In the genomic region with DNA sequence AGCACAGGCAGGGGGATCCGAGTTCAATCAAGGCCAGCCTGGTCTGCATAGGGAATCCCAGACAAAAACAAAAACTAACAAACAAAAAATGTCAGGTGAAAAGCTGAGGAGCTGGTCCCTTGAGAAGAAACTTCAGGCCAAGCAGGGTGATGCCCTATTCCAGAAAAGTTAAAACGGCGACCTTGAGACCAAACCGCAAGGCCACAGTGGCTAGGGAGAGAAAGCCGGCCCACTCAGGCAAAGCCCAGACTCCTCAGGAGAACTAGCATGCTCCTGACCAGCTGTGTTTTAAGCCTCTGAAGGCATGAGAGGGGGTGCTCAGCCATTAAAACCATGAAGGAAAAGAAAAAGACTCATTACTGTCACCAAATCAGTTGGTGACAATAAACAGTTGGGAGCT, we compare ENCODE assay signal across 30 mouse cellular contexts. TPM values are rescaled to one million over a fixed set of nuclear protein-coding genes. Genes with fewer than 3 reads are reported as not detected.
DNase-seq lines count a peak whose midpoint lies in the region; ATAC-seq lines count a peak whose summit lies in the region.
"Had no signal": no experiment of that assay in that cellular context is flagged by ENCODE, and none has a peak within 500 bp of the region (broad histone marks: within the 10 kb centered on the region; RNA-seq: fewer than 3 reads in every experiment).

No protein-coding gene starts in this region.

- no peak overlapping the region for H3K4me3 ChIP-seq in heart, embryonic 14.5 days (ENCODE audit: control insufficient read depth in 1 of 2, insufficient read depth in 1 of 2, low read depth in 1 of 2, low read length in 2 of 2)
- no peak overlapping the region for H3K4me3 ChIP-seq in limb, embryonic 10.5 days
- H3K4me3 ChIP-seq: embryonic facial prominence, embryonic 10.5 days; embryonic facial prominence, embryonic 15.5 days; forebrain, embryonic 12.5 days; hindbrain, embryonic 13.5 days; liver, embryonic 13.5 days; midbrain, embryonic 13.5 days; neural tube, embryonic 13.5 days had no signal

- H3K36me3 ChIP-seq in heart, embryonic 14.5 days (ENCODE audit: control insufficient read depth, insufficient read depth, low read length), result no peaks in the 10 kb centered on the region
- peaks cover 21% of the 10 kb centered on the region; the same call in 1 of the 2 replicates for H3K36me3 ChIP-seq in limb, embryonic 10.5 days
- H3K36me3 ChIP-seq: forebrain, embryonic 12.5 days; hindbrain, embryonic 13.5 days; midbrain, embryonic 13.5 days; neural tube, embryonic 13.5 days had no signal

- H3K9ac ChIP-seq in heart, embryonic 14.5 days (ENCODE audit: low read length), result peak overlapping the region; percentile 39
- H3K9ac ChIP-seq: embryonic facial prominence, embryonic 15.5 days; forebrain, embryonic 12.5 days; forebrain, postnatal 0 days; hindbrain, embryonic 13.5 days; liver, embryonic 13.5 days; midbrain, embryonic 13.5 days; neural tube, embryonic 13.5 days had no signal

- WGBS in heart, embryonic 14.5 days, result 68% methylated on average over 5 of the region's 5 CpGs
- 79% methylated on average over 5 of the region's 5 CpGs for WGBS in limb, embryonic 10.5 days

- H3K27me3 ChIP-seq in heart, embryonic 14.5 days (ENCODE audit: control insufficient read depth, insufficient read depth, low read length), result no peaks in the 10 kb centered on the region
- H3K27me3 ChIP-seq in limb, embryonic 10.5 days (ENCODE audit: low read depth, poor library complexity, severe bottlenecking), result no peaks in the 10 kb centered on the region
- H3K27me3 ChIP-seq: embryonic facial prominence, embryonic 15.5 days; forebrain, embryonic 12.5 days; hindbrain, embryonic 13.5 days; liver, embryonic 13.5 days; midbrain, embryonic 13.5 days; neural tube, embryonic 13.5 days had no signal

- ATAC-seq in heart, embryonic 14.5 days (ENCODE audit: insufficient number of reproducible peaks, insufficient read depth, low FRiP score, low read depth), result no peak
- ATAC-seq: forebrain, postnatal 0 days; intestine, embryonic 16.5 days; midbrain, embryonic 13.5 days had no signal

- H3K4me2 ChIP-seq in heart, embryonic 14.5 days (ENCODE audit: low read length), result no peak overlapping the region
- H3K4me2 ChIP-seq: embryonic facial prominence, embryonic 15.5 days; forebrain, embryonic 12.5 days; hindbrain, embryonic 13.5 days; liver, embryonic 13.5 days; midbrain, embryonic 13.5 days; neural tube, embryonic 13.5 days had no signal

- DNase-seq in adrenal gland, adult (ENCODE audit: inconsistent age in 2 of 2, low spot score in 1 of 2), result peak; percentile 76 to 84
- DNase-seq in adrenal gland, postnatal 4 days (ENCODE audit: low spot score in 2 of 2), result no peak
- no peak for DNase-seq in heart, adult 11 months
- DNase-seq in ovary, adult 18-20 months (ENCODE audit: low spot score), result peak; percentile 72
- no peak for DNase-seq in ovary, postnatal 14 days (ENCODE audit: low spot score)
- DNase-seq in right cerebral cortex, postnatal 25 days, result no peak
- DNase-seq in limb, embryonic 10.5 days (ENCODE audit: low spot score), result no peak
- DNase-seq: cerebellum, adult 18-20 months; cerebellum, postnatal 25 days; forebrain, postnatal 0 days; heart, postnatal 14 days; kidney, postnatal 36 days; liver, embryonic 13.5 days; lung, adult 2 months; lung, postnatal 10 days; right cerebral cortex, adult 18-20 months; thymus, adult 2 months; thymus, postnatal 36 days had no signal

- no peak overlapping the region for H3K27ac ChIP-seq in heart, embryonic 14.5 days (replicated peaks in 1 of 2; ENCODE audit: control insufficient read depth in 1 of 2, insufficient read depth in 1 of 2, low read depth in 2 of 2, low read length in 2 of 2)
- H3K27ac ChIP-seq in limb, embryonic 10.5 days, result no peak overlapping the region
- H3K27ac ChIP-seq: embryonic facial prominence, embryonic 10.5 days; embryonic facial prominence, embryonic 15.5 days; forebrain, embryonic 12.5 days; liver, embryonic 13.5 days; macrophage; midbrain, embryonic 13.5 days; neural tube, embryonic 13.5 days had no signal

- H3K9me3 ChIP-seq in heart, embryonic 14.5 days (ENCODE audit: control insufficient read depth, low read length), result no peaks in the 10 kb centered on the region
- no peaks in the 10 kb centered on the region for H3K9me3 ChIP-seq in limb, embryonic 10.5 days (replicated peaks)
- H3K9me3 ChIP-seq: embryonic facial prominence, embryonic 10.5 days; embryonic facial prominence, embryonic 15.5 days; forebrain, embryonic 12.5 days; G1E; hindbrain, embryonic 13.5 days; liver, embryonic 13.5 days; midbrain, embryonic 13.5 days; neural tube, embryonic 13.5 days had no signal

- H3K4me1 ChIP-seq in heart, embryonic 14.5 days (ENCODE audit: control insufficient read depth in 2 of 2, insufficient read depth in 2 of 2, low read length in 2 of 2), result peaks cover 14 to 26% of the 10 kb centered on the region in 2 experiments
- peaks cover 7% of the 10 kb centered on the region for H3K4me1 ChIP-seq in limb, embryonic 10.5 days

RNA-seq across cellular contexts. Expression of a gene that starts 14.3 kb away (rescaled TPM):
- 10 to 100 TPM; 63.0 to 67.3 TPM for total RNA-seq in adrenal gland, postnatal 4 days (2021)
- 29.5 and 31.2 TPM in 2 replicates for polyA plus RNA-seq in heart, embryonic 14.5 days (2014; fragmentation: Nextera tagmentation; extraction: Ambion mirVana)
- polyA plus RNA-seq in limb, embryonic 10.5 days (2016; fragmentation: Nextera tagmentation; extraction: Ambion mirVana), result 65.0 and 66.1 TPM in 2 replicates

RNA-seq across cellular contexts. Expression of a gene that starts 18.6 kb away (rescaled TPM):
- 10 to 100 TPM; 24.4 to 24.9 TPM for total RNA-seq in adrenal gland, postnatal 4 days (2021)
- 26.7 and 29.6 TPM in 2 replicates for polyA plus RNA-seq in heart, embryonic 14.5 days (2014; fragmentation: Nextera tagmentation; extraction: Ambion mirVana)
- 30.6 and 33.8 TPM in 2 replicates for polyA plus RNA-seq in limb, embryonic 10.5 days (2016; fragmentation: Nextera tagmentation; extraction: Ambion mirVana)

RNA-seq across cellular contexts. Expression of a gene that starts 41.2 kb away (rescaled TPM):
- 1 to 10 TPM; 2.4 to 3.1 TPM for total RNA-seq in adrenal gland, postnatal 4 days (2021)
- polyA plus RNA-seq in heart, embryonic 14.5 days (2014; fragmentation: Nextera tagmentation; extraction: Ambion mirVana), result 0.31 and 0.53 TPM in 2 replicates
- 0.23 and 0.24 TPM in 2 replicates for polyA plus RNA-seq in limb, embryonic 10.5 days (2016; fragmentation: Nextera tagmentation; extraction: Ambion mirVana)
- total RNA-seq: megakaryocyte-erythroid progenitor cell, adult 5-6 weeks had no signal
- polyA plus RNA-seq: kidney, embryonic 14.5 days; liver, embryonic 13.5 days; lung, adult 2 months; macrophage; neural tube, embryonic 13.5 days had no signal

RNA-seq across cellular contexts. Expression of a gene that starts 52.0 kb away (rescaled TPM):
- 10 to 100 TPM; 17.1 to 19.3 TPM for total RNA-seq in adrenal gland, postnatal 4 days (2021)
- 18.9 and 25.3 TPM in 2 replicates for polyA plus RNA-seq in heart, embryonic 14.5 days (2014; fragmentation: Nextera tagmentation; extraction: Ambion mirVana)
- 56.2 and 59.6 TPM in 2 replicates for polyA plus RNA-seq in limb, embryonic 10.5 days (2016; fragmentation: Nextera tagmentation; extraction: Ambion mirVana)

Comparison
In these comparisons a context has a peak if more than half of its experiments do, and no peak if none do; other contexts are left out.
1. DNase-seq: peak in adrenal gland, adult (2 of 2) and ovary, adult 18-20 months (single experiment); none in adrenal gland, postnatal 4 days (0 of 2), heart, adult 11 months (single experiment), ovary, postnatal 14 days (single experiment), right cerebral cortex, postnatal 25 days (single experiment) and limb, embryonic 10.5 days (single experiment).